Mouse (Mus musculus) cerebellum, adult 2 months (tissue): ENCODE results near the gene Ncor2.

Source experiments
- CTCF ChIP-seq: fragments of 200-500 bp; IDR thresholded peaks from 2 replicates; pipeline ENCODE4 v1.5.1; 2011; ENCODE audit warnings: low read depth, mild to moderate bottlenecking, control low read depth, low read length, moderate library complexity, borderline replicate concordance; ENCODE audit not compliant: insufficient read depth
- POLR2A ChIP-seq: fragments of 200-500 bp; IDR thresholded peaks from 2 replicates; pipeline ENCODE4 v1.6.1; 2011; ENCODE audit warnings: low read length, control low read depth, borderline replicate concordance; ENCODE audit not compliant: insufficient read depth

DNA sequence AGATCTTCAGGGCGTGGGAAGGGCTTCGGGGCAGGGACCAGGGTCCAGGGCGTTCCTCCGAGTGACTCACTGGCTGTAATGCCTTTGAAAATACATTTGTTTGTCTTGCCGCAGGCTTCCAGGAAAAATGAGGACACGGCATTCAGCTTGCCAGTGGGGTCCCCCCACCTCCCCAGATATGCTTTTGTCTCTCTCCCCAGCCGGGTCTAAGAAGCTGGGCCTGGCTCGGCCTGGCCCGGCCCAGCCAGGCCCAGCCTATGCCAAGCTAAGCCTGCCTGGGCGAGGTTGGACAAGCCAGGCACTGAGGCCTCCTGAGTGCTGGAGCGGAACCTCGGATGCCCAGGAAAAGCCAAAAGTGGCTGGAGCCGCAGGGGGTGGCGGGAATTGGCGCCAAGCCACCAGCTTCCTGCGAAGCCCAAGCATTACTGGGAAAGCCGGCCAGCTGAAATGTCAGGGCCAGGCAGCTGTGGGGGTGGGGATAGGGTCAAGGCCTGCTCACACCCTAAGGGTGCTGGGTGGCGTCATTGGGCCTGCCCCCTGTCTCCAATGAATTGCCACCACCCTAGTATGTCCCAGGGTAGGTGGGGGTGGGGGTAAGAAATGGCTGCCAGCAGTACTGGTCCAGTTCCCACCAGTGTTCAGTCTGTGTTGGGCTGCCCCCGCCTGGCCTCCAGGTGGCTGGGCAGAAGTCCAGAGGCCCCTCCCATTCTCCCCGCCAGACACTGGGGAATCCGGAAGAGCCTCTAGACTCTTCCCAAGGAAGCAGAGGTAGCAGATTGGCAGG is 97.5 kb downstream of the Ncor2 start:
- TF ChIP-seq CTCF (no peak), POLR2A (no peak)
